Mouse (Mus musculus): Measurements from ENCODE around the gene Sv2c.
"Not testable (repeated sequence)": the region's sequence is repeated elsewhere in the genome, so short reads cannot be mapped to it uniquely, and the experiment has no call there.

The Sv2c gene

GRCm38 (mm10) chr13:96132401-96132816 is at the start of gene Sv2c:
Gene Sv2c, minus strand, starts transcription at chr13:96132577.
- no peak for DNase-seq (ENCODE audit: low read depth)

- no peak for DNase-seq (ENCODE audit: low read depth)
Observed at GRCm38 (mm10) chr13:96180671-96181161, 48.3 kb upstream of the Sv2c start.

- DNase-seq (ENCODE audit: low read depth), result no peak
Observed at GRCm38 (mm10) chr13:96175591-96176212, 43.3 kb upstream of the Sv2c start.

- DNase-seq (ENCODE audit: low read depth), result no peak
Observed at GRCm38 (mm10) chr13:96173686-96174085, 41.3 kb upstream of the Sv2c start.

- DNase-seq (ENCODE audit: low read depth), result peak; percentile 3
Observed at GRCm38 (mm10) chr13:96172290-96172689, 39.9 kb upstream of the Sv2c start.

- no peak for DNase-seq (ENCODE audit: low read depth)
Observed at GRCm38 (mm10) chr13:96168991-96169665, 36.8 kb upstream of the Sv2c start.

GRCm38 (mm10) chr13:96166593-96166992 is 34.2 kb upstream of the Sv2c start:
- DNase-seq (ENCODE audit: low read depth), result no peak

- DNase-seq (ENCODE audit: low read depth), result no peak
Observed at GRCm38 (mm10) chr13:96133363-96134100, 1.2 kb upstream of the Sv2c start.

- DNase-seq (ENCODE audit: low read depth), result no peak
Observed at GRCm38 (mm10) chr13:96132833-96133232, 456 bp upstream of the Sv2c start.

- DNase-seq (ENCODE audit: low read depth), result no peak
Observed at GRCm38 (mm10) chr13:96131911-96132310, 466 bp downstream of the Sv2c start.

GRCm38 (mm10) chr13:96131050-96131449 is 1.3 kb downstream of the Sv2c start:
- DNase-seq (ENCODE audit: low read depth), result no peak

- DNase-seq (ENCODE audit: low read depth), result no peak
Observed at GRCm38 (mm10) chr13:96129081-96129480, 3.3 kb downstream of the Sv2c start.

GRCm38 (mm10) chr13:96126669-96127068 is 5.7 kb downstream of the Sv2c start:
- no peak for DNase-seq (ENCODE audit: low read depth)

GRCm38 (mm10) chr13:96125011-96125410 is 7.4 kb downstream of the Sv2c start:
- DNase-seq (ENCODE audit: low read depth), result no peak

- DNase-seq (ENCODE audit: low read depth), result no peak
Observed at GRCm38 (mm10) chr13:96112711-96113110, 19.7 kb downstream of the Sv2c start.

- DNase-seq (ENCODE audit: low read depth), result no peak
Observed at GRCm38 (mm10) chr13:96110767-96111166, 21.6 kb downstream of the Sv2c start.

- peak; percentile 15 for DNase-seq (ENCODE audit: low read depth)
Observed at GRCm38 (mm10) chr13:96106367-96106766, 26.0 kb downstream of the Sv2c start.

GRCm38 (mm10) chr13:96090929-96091328 is 41.4 kb downstream of the Sv2c start:
- DNase-seq (ENCODE audit: low read depth), result no peak

- DNase-seq (ENCODE audit: low read depth), result no peak
Observed at GRCm38 (mm10) chr13:96085581-96086302, 46.6 kb downstream of the Sv2c start.

- DNase-seq (ENCODE audit: low read depth), result not testable (repeated sequence)
Observed at GRCm38 (mm10) chr13:96081754-96082153, 50.6 kb downstream of the Sv2c start, which contains the start of gene Gm17190. Gene Gm17190, plus strand, starts transcription at chr13:96082054.

GRCm38 (mm10) chr13:96081276-96081675 is 51.1 kb downstream of the Sv2c start, which contains the start of gene Gm20075:
Gene Gm20075, minus strand, starts transcription at chr13:96081376.
- DNase-seq (ENCODE audit: low read depth), result not testable (repeated sequence)

GRCm38 (mm10) chr13:96073555-96073954 is 58.8 kb downstream of the Sv2c start:
- DNase-seq (ENCODE audit: low read depth), result no peak

Measured in 416B (cell line).